Mouse (Mus musculus) thymus, postnatal 10 days (tissue): ENCODE results near the gene Hmx3.
A peak's percentile ranks its signal among the peaks of the same experiment; 100 is the strongest.

Experiments
- DNase-seq, 2 experiments: peaks; one replicate each; pipeline ENCODE4 v3.0.0; 2021; ENCODE audit warnings: low spot score in 2 of 2

Gene Hmx3

DNA sequence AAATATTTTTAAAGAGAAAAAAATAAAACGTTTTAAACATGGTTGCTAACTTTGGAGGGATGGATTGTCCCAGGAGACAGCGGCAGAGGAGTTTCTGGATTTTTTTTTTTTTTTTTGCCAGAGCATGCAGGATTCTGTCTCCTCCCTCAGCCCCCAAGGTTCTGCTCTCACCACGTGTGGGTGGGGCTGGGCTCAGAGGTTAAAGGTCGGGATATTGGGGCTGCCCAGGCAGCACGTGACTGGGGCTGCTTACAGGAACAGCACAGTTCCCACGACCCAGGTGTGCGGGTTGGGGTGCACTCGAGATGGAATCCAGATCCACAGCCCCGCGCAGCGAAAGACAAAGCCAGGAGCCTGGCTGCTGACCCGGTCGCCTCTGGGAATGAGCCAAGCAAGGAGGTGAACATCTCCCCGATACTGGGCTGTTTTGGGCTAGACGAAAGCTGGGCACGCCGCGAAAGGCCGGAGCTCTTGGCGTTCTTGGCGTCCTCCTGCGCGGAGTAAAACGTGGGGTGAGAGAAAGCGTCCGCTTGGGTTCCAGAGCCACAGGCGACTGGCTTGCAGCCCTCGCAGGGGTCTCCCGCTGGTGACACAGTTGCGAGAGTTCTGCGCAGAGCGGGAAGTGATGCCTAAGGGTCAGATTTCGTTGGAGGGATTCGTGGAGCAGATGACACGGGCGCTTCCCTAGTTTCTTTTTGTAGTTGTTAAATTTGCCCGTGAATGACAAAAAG, 14.0 kb downstream of the Hmx3 start:
- DNase-seq = no peak

- DNase-seq = no peak
Measured at GRCm38 (mm10) chr7:131557751-131558150, 15.1 kb downstream of the Hmx3 start.

DNA sequence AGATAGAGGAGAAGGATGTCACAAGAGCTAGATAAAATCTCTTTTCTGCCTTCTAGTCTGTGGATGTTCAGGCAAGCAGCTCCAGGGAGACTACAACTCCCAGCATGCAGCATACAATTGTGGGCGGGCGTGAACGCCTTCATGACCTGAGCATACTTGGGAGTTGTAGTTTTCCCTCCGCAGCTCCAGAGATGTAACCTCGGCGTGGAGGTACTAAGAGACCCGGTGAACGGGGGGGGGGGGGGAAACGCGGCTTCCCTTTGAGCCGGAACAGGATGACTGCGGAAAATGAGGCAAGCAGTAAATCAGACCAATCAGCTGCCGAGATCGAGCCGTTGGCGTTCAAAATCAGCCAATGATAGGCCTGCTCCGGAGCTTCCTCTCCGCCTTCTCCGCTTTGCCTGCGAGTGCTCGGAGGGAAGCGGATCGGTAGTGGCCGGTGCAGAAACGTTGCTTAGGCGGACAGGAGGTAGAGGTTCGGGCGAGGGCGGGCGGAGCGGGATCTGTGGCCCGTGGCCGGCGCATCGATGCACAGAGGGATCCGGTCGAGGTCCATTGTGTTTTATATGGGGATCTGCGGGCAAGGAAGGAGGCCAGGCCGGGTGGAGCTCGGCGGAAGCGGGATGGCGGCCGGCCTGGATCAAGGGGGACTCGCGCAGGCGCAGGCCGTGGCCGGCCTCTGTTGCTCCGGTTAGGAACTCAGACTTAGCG, 17.5 kb downstream of the Hmx3 start, which contains the start of gene Bub3:
Gene Bub3 (plus strand): TSS at position 237 of the 711 bp plus-strand sequence.
- DNase-seq = peak; percentile 85 to 88

DNA sequence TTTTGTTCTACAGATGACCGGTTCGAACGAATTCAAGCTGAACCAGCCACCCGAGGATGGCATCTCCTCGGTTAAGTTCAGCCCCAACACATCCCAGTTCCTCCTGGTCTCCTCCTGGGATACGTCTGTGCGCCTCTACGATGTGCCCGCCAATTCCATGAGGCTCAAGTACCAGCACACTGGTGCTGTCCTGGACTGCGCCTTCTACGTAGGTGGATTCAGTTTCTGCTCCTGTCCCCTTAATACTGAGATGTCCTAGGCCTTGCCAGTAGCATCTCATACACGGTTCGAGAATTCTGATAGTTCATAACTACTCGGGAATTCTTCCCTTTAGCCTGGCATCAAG, 18.0 kb downstream of the Hmx3 start:
- DNase-seq = no peak

DNA sequence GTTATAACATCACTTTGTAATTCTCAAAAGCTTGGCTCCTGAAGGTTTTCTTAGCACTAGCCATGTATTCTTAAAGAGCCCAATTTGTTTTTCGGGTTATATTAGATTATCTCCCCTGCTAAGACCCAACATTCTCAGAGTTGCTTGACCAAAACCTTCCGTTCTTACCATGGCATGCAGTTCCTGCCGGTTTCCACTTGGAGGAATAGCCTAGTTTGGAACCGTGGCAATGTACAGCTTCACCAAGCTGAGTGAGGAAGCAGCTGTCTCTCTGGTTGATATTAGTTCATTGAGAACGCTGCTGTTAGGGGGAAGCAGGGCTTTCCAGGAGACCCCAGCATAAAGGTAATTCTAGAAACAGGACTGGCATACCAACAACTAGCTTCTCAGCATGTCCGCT, 32.6 kb downstream of the Hmx3 start:
- no peak for DNase-seq

GRCm38 (mm10) chr7:131582178-131582577, 39.5 kb downstream of the Hmx3 start:
- DNase-seq = no peak

GRCm38 (mm10) chr7:131585551-131585950, 42.9 kb downstream of the Hmx3 start:
- DNase-seq = no peak
